Mouse (Mus musculus): Measurements from ENCODE around the gene Disp2. TPM values are rescaled to one million over a fixed set of nuclear protein-coding genes. Genes with fewer than 3 reads are reported as not detected.
A peak's percentile ranks its signal among the peaks of the same experiment; 100 is the strongest.

The Disp2 gene
- polyA plus RNA-seq, 1 experiment from 2014 or later: 13.6 TPM

GRCm38 (mm10) chr2:118760311-118761025 is 19.1 kb upstream of the Disp2 start:
- peak overlapping the region; percentile 62 for H3K9ac ChIP-seq
- WGBS: 84% methylated on average over 11 of the region's 11 CpGs
- H3K27ac ChIP-seq: no peak overlapping the region
- H3K9me3 ChIP-seq (replicated peaks): no peaks in the 10 kb centered on the region
- no peak overlapping the region for H3K4me3 ChIP-seq
- peaks cover 7% of the 10 kb centered on the region; the same call in 1 of the 2 replicates for H3K27me3 ChIP-seq
- ATAC-seq: no peak
- H3K4me2 ChIP-seq: no peak overlapping the region
- peaks cover 50% of the 10 kb centered on the region for H3K4me1 ChIP-seq
- peaks cover 7% of the 10 kb centered on the region; the same call in 1 of the 2 replicates for H3K36me3 ChIP-seq (ENCODE audit: poor library complexity, severe bottlenecking)

- 77% methylated on average over 12 of the region's 12 CpGs for WGBS
- peak overlapping the region; percentile 23; the same call in 1 of the 2 replicates for H3K4me3 ChIP-seq
Observed at GRCm38 (mm10) chr2:118761358-118761757, 18.2 kb upstream of the Disp2 start.

GRCm38 (mm10) chr2:118761906-118762783 is 17.4 kb upstream of the Disp2 start, which contains the start of gene Ccdc9b:
TSS of gene Ccdc9b (minus strand) at chr2:118762661.
- peaks cover 4% of the 10 kb centered on the region; the same call in 1 of the 2 replicates for H3K27me3 ChIP-seq
- peak within 1 kb of the TSS; percentile 56 for H3K4me2 ChIP-seq
- H3K9me3 ChIP-seq (replicated peaks): no peaks in the 10 kb centered on the region
- H3K36me3 ChIP-seq (ENCODE audit: poor library complexity, severe bottlenecking): no peaks in the 10 kb centered on the region
- 2% methylated on average over 29 of the region's 29 CpGs for WGBS
- H3K27ac ChIP-seq: peak within 1 kb of the TSS; percentile 99
- peak; percentile 88 for ATAC-seq
- peak within 1 kb of the TSS; percentile 62 for H3K9ac ChIP-seq
- peak within 1 kb of the TSS; percentile 23 for H3K4me3 ChIP-seq
- peaks cover 50% of the 10 kb centered on the region for H3K4me1 ChIP-seq

More at GRCm38 (mm10) chr2:118761358-118761757, 18.2 kb upstream of the Disp2 start:
- Histone ChIP-seq H3K9ac (peak overlapping the region; percentile 62), H3K27me3 (peaks cover 4% of the 10 kb centered on the region; the same call in 1 of the 2 replicates), H3K4me2 (peak overlapping the region; percentile 56), H3K4me1 (peaks cover 50% of the 10 kb centered on the region), H3K9me3 (replicated peaks) (no peaks in the 10 kb centered on the region), H3K27ac (peak overlapping the region; percentile 99), H3K36me3 (ENCODE audit: poor library complexity, severe bottlenecking) (peaks cover 7% of the 10 kb centered on the region; the same call in 1 of the 2 replicates)
- ATAC-seq: no peak

- H3K27me3 ChIP-seq: peaks cover 4% of the 10 kb centered on the region; the same call in 1 of the 2 replicates
- peaks cover 50% of the 10 kb centered on the region for H3K4me1 ChIP-seq
- H3K4me2 ChIP-seq: peak overlapping the region; percentile 56
- whole genome bisulfite sequencing: 6% methylated on average over 10 of the region's 10 CpGs
- peak overlapping the region; percentile 99 for H3K27ac ChIP-seq
- H3K9me3 ChIP-seq (replicated peaks): no peaks in the 10 kb centered on the region
- no peak overlapping the region for H3K4me3 ChIP-seq
- H3K9ac ChIP-seq: peak overlapping the region; percentile 62; the same call in 1 of the 2 replicates
- ATAC-seq: no peak
- H3K36me3 ChIP-seq (ENCODE audit: poor library complexity, severe bottlenecking): no peaks in the 10 kb centered on the region
Observed at GRCm38 (mm10) chr2:118762784-118763148, 16.8 kb upstream of the Disp2 start.

- Histone ChIP-seq H3K9ac (no peak overlapping the region; the same call in 1 of the 2 replicates), H3K4me1 (peaks cover 50% of the 10 kb centered on the region), H3K4me3 (no peak overlapping the region), H3K36me3 (ENCODE audit: poor library complexity, severe bottlenecking) (no peaks in the 10 kb centered on the region), H3K27me3 (no peaks in the 10 kb centered on the region), H3K9me3 (replicated peaks) (no peaks in the 10 kb centered on the region), H3K27ac (peak overlapping the region; percentile 99), H3K4me2 (no peak overlapping the region)
- no peak for ATAC-seq
- WGBS: 61% methylated on average over 7 of the region's 7 CpGs
Observed at GRCm38 (mm10) chr2:118763469-118763868, 16.1 kb upstream of the Disp2 start.

GRCm38 (mm10) chr2:118764094-118764831 is 15.3 kb upstream of the Disp2 start:
- Histone ChIP-seq H3K4me3 (no peak overlapping the region), H3K4me2 (0 out of 2 replicates have a peak overlapping the region, but pooled peaks have one; percentile 3), H3K36me3 (ENCODE audit: poor library complexity, severe bottlenecking) (no peaks in the 10 kb centered on the region), H3K4me1 (peaks cover 50% of the 10 kb centered on the region), H3K27ac (no peak overlapping the region; the same call in 1 of the 2 replicates), H3K9me3 (replicated peaks) (no peaks in the 10 kb centered on the region), H3K27me3 (no peaks in the 10 kb centered on the region), H3K9ac (no peak overlapping the region)
- ATAC-seq: no peak
- WGBS: 20% methylated on average over 11 of the region's 11 CpGs

- no peak overlapping the region for H3K27ac ChIP-seq
- H3K36me3 ChIP-seq (ENCODE audit: poor library complexity, severe bottlenecking): no peaks in the 10 kb centered on the region
- WGBS: 86% methylated on average over 5 of the region's 5 CpGs
- no peak for ATAC-seq
- H3K9ac ChIP-seq: no peak overlapping the region
- peaks cover 45% of the 10 kb centered on the region for H3K4me1 ChIP-seq
- H3K9me3 ChIP-seq (replicated peaks): no peaks in the 10 kb centered on the region
- no peak overlapping the region for H3K4me3 ChIP-seq
- H3K4me2 ChIP-seq: no peak overlapping the region
- H3K27me3 ChIP-seq: no peaks in the 10 kb centered on the region
Observed at GRCm38 (mm10) chr2:118764875-118765274, 14.6 kb upstream of the Disp2 start.

- H3K9me3 ChIP-seq (replicated peaks): no peaks in the 10 kb centered on the region
- H3K27me3 ChIP-seq: no peaks in the 10 kb centered on the region
- H3K27ac ChIP-seq: no peak overlapping the region
- 74% methylated on average over 10 of the region's 10 CpGs for WGBS
- H3K4me1 ChIP-seq: peaks cover 31% of the 10 kb centered on the region
- no peak overlapping the region for H3K9ac ChIP-seq
- H3K4me2 ChIP-seq: no peak overlapping the region
- no peak for ATAC-seq
- H3K36me3 ChIP-seq (ENCODE audit: poor library complexity, severe bottlenecking): no peaks in the 10 kb centered on the region
- no peak overlapping the region for H3K4me3 ChIP-seq
Observed at GRCm38 (mm10) chr2:118766041-118767033, 13.2 kb upstream of the Disp2 start.

- ATAC-seq: no peak
- WGBS: 91% methylated on average over 6 of the region's 6 CpGs
Observed at GRCm38 (mm10) chr2:118772158-118772874, 7.2 kb upstream of the Disp2 start, which contains the start of gene Phgr1. TSS of gene Phgr1 (plus strand) at chr2:118772769.

GRCm38 (mm10) chr2:118774536-118774935 is 5.0 kb upstream of the Disp2 start:
- H3K36me3 ChIP-seq (ENCODE audit: poor library complexity, severe bottlenecking): no peaks in the 10 kb centered on the region
- H3K4me3 ChIP-seq: no peak overlapping the region
- no peak overlapping the region for H3K9ac ChIP-seq
- no peak overlapping the region for H3K4me2 ChIP-seq
- no peak overlapping the region for H3K27ac ChIP-seq
- no peak for ATAC-seq
- peaks cover 18% of the 10 kb centered on the region for H3K4me1 ChIP-seq
- no peaks in the 10 kb centered on the region for H3K9me3 ChIP-seq (replicated peaks)
- 81% methylated on average over 2 of the region's 2 CpGs for WGBS
- H3K27me3 ChIP-seq: 0 out of 2 replicates have a peak, but pooled peaks cover 4% of the 10 kb centered on the region

More at GRCm38 (mm10) chr2:118772158-118772874, 7.2 kb upstream of the Disp2 start, which contains the start of gene Phgr1:
- Histone ChIP-seq H3K9ac (no peak within 1 kb of the TSS), H3K4me2 (no peak within 1 kb of the TSS), H3K27ac (no peak within 1 kb of the TSS), H3K9me3 (replicated peaks) (no peaks in the 10 kb centered on the region), H3K27me3 (0 out of 2 replicates have a peak, but pooled peaks cover 2% of the 10 kb centered on the region), H3K36me3 (ENCODE audit: poor library complexity, severe bottlenecking) (no peaks in the 10 kb centered on the region), H3K4me3 (no peak within 1 kb of the TSS), H3K4me1 (peaks cover 13% of the 10 kb centered on the region)
